Mouse (Mus musculus) CD4-positive, CD25-positive, alpha-beta regulatory T cell, adult 2 months (primary cell): ENCODE results near the gene Lrrc23.
"Not testable (repeated sequence)": the region's sequence is repeated elsewhere in the genome, so short reads cannot be mapped to it uniquely, and the experiment has no call there.

Experiments used
- DNase-seq: peaks from one replicate; pipeline ENCODE4 v3.0.0-alpha.2; 2012; ENCODE audit warnings: low read depth, low spot score

Lrrc23 gene

DNA sequence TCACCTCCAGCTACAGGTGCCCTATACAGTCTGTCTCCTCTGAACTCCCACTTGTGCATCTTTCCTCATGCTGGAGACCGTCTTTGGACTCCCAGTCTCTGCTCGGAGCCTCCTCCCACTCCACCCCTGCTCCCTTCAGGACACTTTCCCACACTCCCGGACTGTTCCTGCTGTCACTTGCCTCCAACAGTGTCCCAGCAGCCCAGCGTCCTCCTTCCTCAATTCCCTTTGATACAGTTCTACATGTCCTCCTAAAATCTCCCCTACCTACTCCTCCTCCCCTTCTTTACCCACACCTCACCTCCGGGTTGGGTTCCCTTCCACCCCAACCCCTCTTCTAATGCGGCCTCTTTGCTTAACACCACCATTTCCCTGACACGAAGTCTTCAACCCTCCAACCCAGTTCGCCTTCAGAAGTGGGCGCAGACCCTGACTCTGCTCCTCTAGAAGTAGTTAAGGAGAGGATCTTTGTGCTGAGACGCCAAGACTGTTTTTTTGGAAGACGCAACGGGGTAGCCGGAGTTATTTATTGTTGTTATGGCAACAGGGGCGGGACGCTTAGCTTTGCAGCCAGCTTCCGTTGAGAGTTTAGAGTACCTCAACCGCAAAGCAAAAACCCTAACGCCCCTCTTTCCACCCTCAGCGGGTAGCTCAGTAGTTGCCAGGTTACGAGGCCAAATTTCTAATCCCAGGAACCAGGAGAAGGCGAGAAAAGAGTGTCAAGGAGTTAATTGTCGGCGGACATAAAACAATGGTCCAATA, at the start of gene Lrrc23:
Lrrc23 (minus strand) TSS at position 506 of the 762 bp plus-strand sequence.
- DNase-seq = peak; percentile 91

DNA sequence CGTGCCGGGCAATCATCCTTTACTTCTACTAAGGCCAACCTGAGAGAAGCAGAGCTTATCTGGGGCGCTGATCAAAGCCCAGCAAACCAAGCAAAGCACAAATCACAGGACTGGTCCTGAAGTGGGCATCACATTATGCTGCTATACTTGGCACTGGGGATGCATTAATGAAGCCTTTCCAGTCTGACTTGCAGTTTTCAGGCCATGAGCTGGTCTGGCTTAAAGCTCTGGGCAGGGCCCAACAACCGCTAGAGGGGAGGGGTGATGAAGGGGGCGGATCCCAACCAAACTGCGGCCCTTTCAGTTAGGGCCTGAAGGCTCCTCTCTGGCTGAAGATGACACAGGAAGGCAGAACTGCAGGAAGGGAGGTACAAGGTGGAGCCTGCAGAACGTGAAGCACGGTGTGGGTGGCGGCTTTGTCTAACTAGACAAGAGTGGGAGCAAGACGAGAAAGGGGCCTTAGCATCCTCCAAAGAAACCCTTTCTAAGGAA, 48.6 kb upstream of the Lrrc23 start:
- DNase-seq = peak; percentile 57

DNA sequence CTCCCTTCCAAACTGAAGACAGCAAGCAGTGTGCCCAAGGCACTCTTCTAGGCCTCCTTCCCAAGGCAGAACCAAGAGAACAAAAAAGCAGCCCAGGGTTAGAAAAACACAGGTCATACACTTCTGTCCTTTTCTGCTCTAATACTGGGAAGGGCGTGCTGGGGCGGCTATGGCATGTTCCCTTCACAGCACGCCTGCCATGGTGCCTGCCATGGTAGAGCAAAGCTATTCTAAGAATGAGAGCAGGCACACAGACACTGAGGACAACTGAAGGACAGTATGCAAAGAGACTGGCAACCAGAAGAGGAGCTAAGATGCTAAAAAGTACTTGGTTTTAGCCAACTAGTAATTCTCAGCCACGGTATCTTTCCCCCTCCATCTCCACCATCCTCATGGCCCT, 42.5 kb upstream of the Lrrc23 start:
- DNase-seq = no peak

DNA sequence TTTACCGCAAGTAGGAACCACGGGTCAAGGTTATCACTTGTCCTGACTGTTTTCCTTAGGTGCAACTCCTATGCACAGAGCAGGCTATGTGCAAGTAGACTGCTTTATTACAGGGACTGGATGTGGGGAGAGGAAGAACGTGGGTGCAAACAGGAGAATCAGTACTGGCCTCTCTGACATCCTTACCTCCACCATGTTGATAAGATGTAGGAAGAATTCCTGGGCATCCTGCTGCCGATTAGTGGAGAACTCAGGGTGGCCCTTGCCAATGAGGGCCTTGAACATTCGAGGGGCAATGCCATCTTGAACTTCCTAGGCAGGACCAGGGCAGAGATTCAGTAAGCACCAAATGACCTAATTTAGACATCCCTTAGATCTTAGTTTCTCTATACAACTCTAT, 41.4 kb upstream of the Lrrc23 start:
- DNase-seq = no peak

DNA sequence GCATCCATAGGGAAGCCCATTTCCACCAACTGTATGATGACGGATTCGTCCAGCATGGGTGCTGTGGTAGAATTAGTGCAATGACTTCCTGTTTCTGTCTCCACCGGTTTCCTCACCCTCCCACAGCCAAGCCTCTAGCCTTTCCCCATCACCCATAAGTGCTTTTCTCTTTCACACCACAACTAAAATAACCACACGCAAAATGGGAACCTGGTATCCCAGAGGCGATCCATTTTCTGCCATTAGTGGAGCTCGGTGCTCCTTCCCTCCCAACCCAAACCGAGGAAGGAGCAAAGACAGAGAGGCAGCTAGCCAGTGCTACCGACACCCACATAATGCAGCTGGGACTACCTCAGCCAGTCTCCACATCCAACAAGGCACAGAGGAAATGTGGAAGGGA, 38.4 kb upstream of the Lrrc23 start:
- no peak for DNase-seq

DNA sequence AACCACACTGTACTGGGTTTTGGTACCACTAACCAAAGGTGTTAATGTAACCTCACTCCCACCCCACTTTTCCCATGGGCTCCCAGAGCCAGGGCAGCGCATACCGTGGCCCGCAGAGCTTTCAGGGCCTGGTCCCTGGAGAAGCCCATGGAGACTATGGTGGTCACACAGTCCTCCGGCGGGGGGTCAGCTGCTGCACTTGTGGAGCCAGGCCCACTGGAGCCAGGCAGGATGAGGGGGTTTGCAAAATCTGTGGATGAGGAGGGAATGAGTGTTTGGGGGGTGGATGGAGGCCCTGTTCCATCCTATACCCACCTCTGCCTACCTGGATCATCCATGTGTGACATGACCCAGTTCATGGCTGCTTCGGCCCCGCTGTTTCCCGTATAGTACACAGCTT, 38.0 kb upstream of the Lrrc23 start:
- no peak for DNase-seq

DNA sequence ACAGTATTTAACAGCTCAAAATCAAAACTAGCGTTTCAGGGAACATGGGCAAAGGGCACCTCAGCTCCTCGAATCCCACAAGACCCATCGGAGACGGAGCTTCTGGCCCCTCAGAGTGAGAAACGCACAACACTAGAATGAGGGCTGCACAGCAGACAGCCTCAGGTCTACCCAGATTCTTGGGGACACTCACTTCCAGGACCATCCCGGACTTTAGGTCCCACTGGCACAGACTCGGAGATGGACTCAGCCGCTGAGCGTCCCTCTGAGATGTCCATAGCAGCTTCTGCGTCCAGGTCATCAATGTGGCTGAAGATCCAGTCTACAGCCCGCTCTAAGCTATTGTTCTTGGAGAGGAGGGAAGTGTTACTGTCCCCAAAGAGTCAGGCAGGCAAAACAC, 37.6 kb upstream of the Lrrc23 start:
- no peak for DNase-seq

DNA sequence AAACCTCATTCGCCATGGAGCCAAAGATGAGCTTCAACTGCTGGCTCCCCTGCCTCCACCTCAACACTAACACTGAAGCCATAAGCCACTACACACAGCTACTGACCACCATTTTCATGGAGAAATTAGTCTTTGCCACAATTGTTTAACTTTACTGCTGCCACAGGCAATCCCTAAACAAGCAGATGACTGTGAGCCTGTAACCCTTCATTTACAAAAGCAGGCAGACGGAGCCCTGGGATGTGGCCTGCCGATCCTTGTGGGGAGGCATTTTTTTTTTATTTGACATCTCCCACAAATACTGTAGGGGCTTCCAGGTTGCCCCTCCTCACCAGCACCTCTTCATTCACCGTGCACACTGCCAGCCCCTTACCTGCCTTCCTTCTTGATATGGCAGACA, 37.1 kb upstream of the Lrrc23 start:
- DNase-seq = no peak

DNA sequence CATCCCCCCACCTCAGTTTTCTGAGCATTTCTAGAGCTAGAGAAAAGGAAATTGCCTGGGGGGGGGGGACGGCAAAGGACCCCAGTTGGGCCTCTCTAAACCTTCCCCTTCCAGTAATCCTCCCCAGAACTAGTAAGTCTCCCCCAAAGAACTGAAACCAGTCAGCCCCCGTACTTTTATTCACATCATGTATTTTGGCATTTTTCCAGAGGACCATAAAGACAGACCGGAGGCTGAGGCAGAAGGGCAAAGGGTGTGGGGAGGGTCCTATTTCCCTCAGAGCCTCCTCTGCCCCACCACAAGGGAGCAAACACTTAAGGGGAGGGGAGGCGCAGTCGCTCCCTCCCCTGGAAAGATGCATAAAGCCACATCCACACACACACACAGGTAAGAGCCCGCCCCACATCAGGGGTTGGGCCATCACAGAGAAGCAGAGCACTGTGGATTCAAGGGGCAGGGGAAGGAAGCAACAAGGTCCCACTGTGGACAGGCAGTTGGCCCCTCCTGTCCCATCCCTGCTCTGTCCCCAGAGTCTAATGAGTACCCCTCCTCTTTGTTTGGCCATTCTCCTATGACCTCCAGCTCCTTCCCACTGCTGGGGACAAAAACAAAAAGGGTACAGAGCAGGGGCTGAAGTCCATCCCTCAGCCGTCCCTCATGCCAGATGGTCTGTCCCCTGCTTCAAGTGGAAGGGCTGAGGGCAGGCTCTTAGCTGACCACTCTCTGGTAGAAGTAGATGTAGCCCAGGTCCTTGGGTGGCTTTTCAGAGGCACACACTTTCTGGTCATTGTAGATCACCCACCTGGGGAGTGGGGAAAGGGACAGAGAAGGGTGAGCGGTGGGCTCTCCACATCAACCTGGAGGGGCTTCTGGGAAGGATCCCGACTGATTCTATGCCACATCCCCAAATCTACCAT, 35.6 kb upstream of the Lrrc23 start:
- no peak for DNase-seq

DNA sequence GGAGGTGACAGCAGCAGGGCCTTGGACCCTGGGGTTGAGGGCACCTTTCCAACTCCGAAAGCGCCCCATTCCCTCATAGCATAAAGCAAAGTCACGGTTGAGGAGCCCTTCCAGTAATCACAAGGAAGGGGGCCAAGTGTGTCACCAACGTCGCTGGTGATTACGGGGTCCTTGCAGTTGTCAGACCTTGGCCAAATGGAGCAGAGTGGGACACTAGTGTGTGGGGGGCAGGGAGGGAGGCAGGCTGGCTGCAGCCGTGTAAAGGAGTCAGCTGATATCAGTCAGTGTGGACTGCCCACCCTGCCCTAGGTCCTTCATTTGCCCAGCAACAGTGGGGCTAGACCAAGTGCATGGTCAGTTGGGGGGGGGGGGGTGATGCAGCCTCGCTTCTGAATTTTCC, 34.9 kb upstream of the Lrrc23 start:
- DNase-seq = no peak

DNA sequence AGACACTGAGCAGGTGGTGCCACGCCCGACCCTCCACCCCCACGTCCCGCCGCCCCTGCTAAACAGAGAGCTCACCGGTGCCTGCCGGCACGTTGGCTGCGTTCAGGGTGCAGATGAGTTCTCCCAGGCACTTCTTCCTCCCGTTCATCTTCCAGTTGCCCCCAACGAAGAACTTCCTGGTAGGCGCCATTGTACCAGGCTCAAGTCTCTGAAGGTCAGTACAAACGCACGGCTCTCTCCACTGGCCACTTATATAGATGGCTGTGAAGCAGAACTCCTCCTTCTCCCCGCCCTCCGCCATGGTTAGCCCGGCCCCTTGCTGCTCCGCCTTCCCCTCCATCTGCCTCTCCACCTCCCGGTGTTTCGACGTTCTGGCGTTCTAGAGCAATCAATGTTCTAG, 34.4 kb upstream of the Lrrc23 start, which contains the start of gene Tpi1:
Tpi1 (minus strand) TSS at position 364 of the 400 bp plus-strand sequence.
- peak; percentile 87 for DNase-seq

DNA sequence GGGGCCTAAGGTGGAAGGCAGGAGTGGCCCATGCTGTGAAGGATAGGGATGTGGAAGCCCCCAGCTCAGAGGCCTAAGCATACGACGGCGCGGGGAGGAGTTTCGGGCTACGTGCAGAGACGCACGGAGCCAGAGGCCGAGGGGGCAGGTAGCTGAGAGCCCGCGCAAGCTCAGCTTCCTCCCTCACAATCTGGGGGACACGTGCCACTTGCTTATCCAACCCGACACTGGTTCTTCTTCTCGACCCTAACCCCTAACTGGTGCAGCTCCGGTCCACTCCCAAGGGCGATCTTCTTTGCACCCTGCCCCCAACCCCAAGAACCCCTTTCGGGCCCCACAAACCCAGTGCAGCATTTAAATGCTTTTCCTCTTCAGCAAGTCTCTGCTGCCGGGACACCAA, 34.0 kb upstream of the Lrrc23 start:
- peak; percentile 79 for DNase-seq

DNA sequence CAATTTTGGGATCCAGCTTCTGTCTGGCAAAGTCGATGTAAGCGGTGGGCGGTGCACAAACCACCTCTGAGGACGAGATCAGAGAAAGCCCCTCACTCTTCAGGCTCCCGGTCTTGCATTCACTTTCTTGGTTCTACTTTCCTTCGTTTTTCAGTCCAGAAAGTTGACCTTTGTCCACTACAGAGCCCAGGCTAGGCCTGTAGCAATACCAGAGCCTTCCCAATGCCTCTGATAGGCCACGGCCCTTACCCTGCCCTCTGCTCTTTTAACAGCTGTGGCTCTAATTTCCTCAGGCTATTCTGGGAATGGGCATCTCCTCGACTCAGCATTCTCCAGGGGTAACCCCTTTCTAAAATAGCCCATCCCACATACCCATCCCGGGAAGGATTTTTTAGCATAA, 33.3 kb upstream of the Lrrc23 start:
- DNase-seq = no peak

DNA sequence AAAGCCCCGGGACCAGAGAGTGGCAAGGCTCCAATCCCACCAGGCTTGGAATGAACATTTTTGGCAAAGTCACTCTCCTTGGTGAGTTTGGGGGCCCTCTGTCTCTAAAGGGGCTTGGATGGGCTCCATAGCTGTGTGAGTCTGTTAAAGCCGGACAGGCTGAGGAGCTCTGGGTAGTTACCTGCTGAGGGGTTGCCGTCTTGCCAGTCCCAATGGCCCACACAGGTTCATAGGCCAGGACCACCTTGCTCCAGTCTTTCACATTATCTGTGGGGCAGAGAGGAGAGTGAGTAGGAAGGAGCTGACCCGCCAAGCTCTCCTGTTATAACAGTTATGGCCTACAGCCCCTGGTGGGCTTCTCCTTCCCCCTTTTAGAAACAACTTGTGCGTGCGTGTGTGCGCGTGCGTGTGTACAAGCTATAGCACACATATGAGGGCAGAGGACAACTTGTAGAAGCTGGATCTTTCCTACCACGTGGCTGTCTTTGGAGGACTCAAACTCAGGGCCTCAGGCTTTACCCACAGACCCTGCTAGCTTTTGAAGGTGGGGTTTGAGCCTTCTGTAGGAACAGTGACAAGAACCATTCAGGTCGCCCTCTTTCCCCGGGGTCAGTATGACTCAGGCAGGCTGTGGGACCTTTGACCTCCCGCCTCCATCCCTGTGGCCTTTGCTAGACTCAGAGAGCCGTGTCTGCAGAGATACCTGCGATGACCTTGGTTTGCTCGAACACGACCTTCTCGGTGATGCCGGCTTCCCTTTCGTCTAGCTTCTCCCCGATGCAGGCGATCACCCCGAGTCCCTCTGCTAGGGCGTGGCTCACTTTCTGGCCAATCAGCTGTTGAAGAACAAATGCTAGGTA, 32.4 kb upstream of the Lrrc23 start:
- no peak for DNase-seq

DNA sequence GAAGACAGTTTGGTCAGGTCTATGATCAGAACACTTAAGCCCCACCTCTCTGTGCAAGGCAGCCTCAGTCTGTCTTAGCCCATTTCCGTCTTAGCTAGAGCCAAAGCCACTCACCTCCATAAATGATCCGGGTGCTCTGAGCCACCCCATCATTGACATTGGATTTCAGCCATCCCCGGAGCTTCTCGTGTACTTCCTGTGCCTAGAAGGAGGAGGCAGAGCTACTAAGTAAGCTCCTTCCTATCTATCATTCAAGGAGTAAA, 31.8 kb upstream of the Lrrc23 start:
- no peak for DNase-seq

DNA sequence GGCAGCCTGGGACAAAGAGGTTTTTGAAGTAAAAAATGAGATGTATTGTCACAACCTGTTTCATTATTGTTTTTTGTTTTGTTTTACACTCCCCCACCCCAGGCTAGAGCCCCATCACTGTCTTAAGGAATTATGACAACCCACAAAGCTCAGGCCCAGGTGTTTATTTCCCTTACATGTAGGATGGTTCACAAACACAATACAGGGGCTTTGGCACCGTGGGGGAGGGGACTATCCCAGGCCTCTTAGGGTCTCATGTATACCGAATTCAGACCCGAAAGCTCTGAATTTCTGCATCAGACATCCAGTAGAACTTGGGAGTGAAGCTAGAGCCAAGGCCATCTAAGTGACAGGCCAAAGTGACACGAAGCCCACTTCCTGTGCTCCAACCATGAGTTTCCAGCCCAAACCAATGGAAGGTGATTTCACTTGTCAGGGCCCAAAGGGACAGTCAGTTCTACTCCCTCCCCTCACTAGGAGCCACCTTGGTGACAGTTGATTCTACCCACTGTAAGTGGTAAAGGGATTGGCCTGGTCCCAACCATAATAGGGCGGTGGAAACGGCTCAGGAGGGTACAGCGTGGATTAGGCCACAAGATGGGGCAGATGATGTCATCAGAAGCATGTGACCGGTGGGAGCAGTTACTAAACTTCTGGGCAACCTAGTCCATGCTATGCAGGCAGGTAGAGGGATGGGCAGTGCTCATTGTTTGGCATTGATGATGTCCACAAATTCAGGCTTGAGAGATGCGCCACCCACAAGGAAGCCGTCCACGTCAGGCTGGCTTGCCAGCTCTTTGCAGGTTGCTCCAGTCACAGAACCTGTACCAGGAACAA, 31.3 kb upstream of the Lrrc23 start:
- not testable (repeated sequence) for DNase-seq

DNA sequence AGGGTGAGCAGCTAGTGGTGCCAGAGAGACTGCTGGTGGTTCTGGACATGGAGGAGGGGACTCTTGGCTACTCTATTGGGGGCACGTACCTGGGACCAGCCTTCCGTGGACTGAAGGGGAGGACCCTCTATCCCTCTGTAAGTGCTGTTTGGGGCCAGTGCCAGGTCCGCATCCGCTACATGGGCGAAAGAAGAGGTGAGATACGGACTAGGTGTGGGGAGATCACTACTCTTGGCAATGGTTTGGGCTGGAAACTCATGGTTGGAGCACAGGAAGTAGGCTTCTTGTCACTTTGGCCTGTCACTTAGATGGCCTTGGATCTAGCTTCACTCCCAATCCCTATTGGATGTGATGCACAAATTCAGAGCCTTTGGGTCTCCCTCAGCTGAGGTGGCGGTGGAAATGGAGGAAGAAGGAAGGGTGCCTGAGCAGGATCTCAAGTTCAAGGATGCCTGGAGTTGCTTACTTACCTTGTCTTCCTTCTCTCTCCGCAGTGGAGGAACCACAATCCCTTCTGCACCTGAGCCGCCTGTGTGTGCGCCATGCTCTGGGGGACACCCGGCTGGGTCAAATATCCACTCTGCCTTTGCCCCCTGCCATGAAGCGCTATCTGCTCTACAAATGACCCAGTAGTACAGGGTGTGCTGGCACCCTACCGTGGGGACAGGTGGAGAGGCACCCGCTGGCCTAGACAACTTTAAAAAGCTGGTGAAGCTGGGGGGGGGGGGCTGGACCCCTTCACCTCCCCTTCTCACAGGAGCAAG, 30.4 kb upstream of the Lrrc23 start:
- no peak for DNase-seq

DNA sequence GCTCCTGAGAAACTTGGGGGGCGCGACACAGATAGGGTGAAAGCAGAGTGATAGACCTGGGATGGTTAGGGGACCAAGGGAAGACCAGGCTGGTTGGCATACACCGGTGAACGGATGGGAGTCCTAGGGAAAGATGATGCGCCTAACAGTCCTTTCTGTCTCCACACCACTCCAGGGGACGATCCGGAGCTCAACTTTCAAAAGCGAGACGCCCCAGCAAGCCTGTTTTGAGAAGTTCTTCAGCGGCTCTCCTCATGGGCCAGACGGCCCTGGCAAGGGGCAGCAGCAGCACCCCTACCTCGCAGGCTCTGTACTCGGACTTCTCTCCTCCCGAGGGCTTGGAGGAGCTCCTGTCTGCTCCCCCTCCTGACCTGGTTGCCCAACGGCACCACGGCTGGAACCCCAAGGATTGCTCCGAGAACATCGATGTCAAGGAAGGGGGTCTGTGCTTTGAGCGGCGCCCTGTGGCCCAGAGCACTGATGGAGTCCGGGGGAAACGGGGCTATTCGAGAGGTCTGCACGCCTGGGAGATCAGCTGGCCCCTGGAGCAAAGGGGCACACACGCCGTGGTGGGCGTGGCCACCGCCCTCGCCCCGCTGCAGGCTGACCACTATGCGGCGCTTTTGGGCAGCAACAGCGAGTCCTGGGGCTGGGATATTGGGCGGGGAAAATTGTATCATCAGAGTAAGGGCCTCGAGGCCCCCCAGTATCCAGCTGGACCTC, 29.7 kb upstream of the Lrrc23 start:
- peak; percentile 74 for DNase-seq

DNA sequence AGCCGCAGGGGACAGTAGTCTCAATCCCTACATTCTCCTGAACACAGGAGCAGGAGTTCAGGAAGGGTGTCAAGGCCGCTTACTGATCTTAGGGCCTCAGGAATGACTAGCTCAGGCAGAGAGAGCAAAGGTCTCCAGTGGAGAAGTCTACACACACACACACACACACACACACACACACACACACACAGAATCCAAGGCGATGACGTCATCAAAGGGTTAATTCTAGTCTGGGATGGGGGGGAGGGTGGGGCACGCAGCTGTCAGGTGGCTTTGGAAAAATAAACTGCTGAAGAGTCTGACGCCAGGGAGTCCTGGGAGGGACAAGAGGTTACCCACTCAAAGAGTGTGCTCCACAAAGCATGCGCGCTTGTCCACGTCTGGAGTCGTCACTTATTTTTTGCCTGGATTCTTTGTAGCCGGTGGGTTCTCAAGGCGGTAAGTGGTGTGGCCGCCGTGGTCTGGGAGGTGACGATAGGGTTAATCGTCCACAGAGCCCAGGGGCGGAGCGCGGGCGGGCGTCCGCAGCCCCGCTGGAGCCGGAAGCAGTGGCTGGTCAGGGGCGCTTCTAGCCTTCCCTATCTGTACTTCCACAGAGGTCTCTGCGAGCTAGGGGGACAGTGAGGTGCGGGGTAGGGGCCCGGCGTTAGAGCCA, 29.0 kb upstream of the Lrrc23 start, which contains the start of gene Spsb2:
Spsb2 (plus strand) TSS at position 304 of the 655 bp plus-strand sequence.
- peak; percentile 45 for DNase-seq
